Comparison of ENCODE assay signal across 29 mouse cellular contexts in the genomic region with DNA sequence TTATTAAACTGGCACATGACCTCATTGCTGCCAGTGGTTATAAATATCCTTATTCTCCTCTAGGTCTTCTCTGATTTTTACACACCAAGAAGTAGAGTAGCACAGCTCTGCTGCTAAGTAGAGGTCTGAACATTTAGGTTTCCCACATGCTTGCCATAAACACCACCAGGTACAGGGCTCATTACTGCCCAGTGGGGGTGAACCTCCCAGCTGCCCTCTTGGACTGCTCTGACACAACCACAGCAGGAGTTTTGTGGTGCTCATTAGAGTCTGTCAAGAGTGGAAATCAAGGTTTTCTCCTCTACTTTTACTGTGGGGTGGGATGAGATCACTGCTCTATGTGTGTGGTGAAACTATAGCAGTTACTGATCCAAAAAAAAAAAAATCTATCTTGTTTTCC.
A peak's percentile ranks its signal among the peaks of the same experiment; 100 is the strongest.
DNase-seq lines count a peak whose midpoint lies in the region; ATAC-seq and TF ChIP-seq lines count a peak whose summit lies in the region.
"Had no signal": no experiment of that assay in that cellular context is flagged by ENCODE, and none has a peak within 500 bp of the region (broad histone marks: within the 10 kb centered on the region; RNA-seq: fewer than 3 reads in every experiment).

No protein-coding gene starts in this region.

- no peak overlapping the region for H3K27ac ChIP-seq in limb, embryonic 12.5 days
- H3K27ac ChIP-seq in layer of hippocampus, adult 2 months: no peak overlapping the region
- H3K27ac ChIP-seq: embryonic facial prominence, embryonic 10.5 days; embryonic facial prominence, embryonic 13.5 days; forebrain, embryonic 12.5 days; forebrain, embryonic 15.5 days; gastrocnemius, adult 2 months; heart, embryonic 15.5 days; hindbrain, embryonic 14.5 days; hindbrain, postnatal 0 days had no signal

- H3K36me3 ChIP-seq in limb, embryonic 12.5 days: no peaks in the 10 kb centered on the region
- H3K36me3 ChIP-seq: embryonic facial prominence, embryonic 10.5 days; embryonic facial prominence, embryonic 13.5 days; forebrain, embryonic 12.5 days; forebrain, embryonic 15.5 days; heart, embryonic 12.5 days; heart, embryonic 15.5 days had no signal

- DNase-seq in heart, adult 11 months: peak; percentile 55
- no peak for DNase-seq in heart, postnatal 10 days
- peak; percentile 60 for DNase-seq in forelimb bud, embryonic 11.5 days (ENCODE audit: low read depth, low spot score)
- DNase-seq in layer of hippocampus, adult 2 months (ENCODE audit: low spot score in 2 of 2): no peak
- DNase-seq: adrenal gland, postnatal 10 days; adrenal gland, postnatal 36 days; cerebellum, adult 11-12 months; cerebellum, adult 9-10 months; embryo, embryonic 11 days; gastrocnemius, adult 2 months; gastrocnemius, postnatal 14 days; heart, adult 18-20 months; heart, postnatal 14 days; heart, postnatal 4 days had no signal

- TF ChIP-seq CTCF in layer of hippocampus, adult 2 months (conservative IDR thresholded peaks at IDR 0.05): no peak

- no peak overlapping the region for H3K4me3 ChIP-seq in limb, embryonic 12.5 days (replicated peaks)
- H3K4me3 ChIP-seq in layer of hippocampus, adult 2 months: no peak overlapping the region
- H3K4me3 ChIP-seq: embryonic facial prominence, embryonic 10.5 days; embryonic facial prominence, embryonic 13.5 days; erythroblast, embryonic 14.5 days; forebrain, embryonic 12.5 days; forebrain, embryonic 15.5 days; gastrocnemius, adult 2 months; heart, embryonic 12.5 days; heart, embryonic 15.5 days had no signal

- H3K9ac ChIP-seq in limb, embryonic 12.5 days (replicated peaks): no peak overlapping the region
- H3K9ac ChIP-seq: embryonic facial prominence, embryonic 13.5 days; forebrain, embryonic 12.5 days; forebrain, embryonic 15.5 days; heart, embryonic 12.5 days; heart, embryonic 15.5 days; hindbrain, embryonic 14.5 days had no signal

- H3K9me3 ChIP-seq in limb, embryonic 12.5 days: no peaks in the 10 kb centered on the region
- H3K9me3 ChIP-seq: embryonic facial prominence, embryonic 10.5 days; embryonic facial prominence, embryonic 13.5 days; forebrain, embryonic 12.5 days; forebrain, embryonic 15.5 days; heart, embryonic 12.5 days; heart, embryonic 15.5 days had no signal

- H3K27me3 ChIP-seq in limb, embryonic 12.5 days: no peaks in the 10 kb centered on the region
- H3K27me3 ChIP-seq: embryonic facial prominence, embryonic 13.5 days; forebrain, embryonic 12.5 days; forebrain, embryonic 15.5 days; heart, embryonic 12.5 days; heart, embryonic 15.5 days had no signal

- ATAC-seq in limb, embryonic 12.5 days (ENCODE audit: insufficient number of reproducible peaks, insufficient read depth, low FRiP score, low TSS enrichment, low read depth): peak; percentile 80
- no peak for ATAC-seq in frontal cortex, adult (ENCODE audit: low TSS enrichment)
- ATAC-seq: CD4-positive, CD25-positive, alpha-beta regulatory T cell, adult 4 months; forebrain, embryonic 15.5 days; hindbrain, postnatal 0 days; inflammation-experienced regulatory T-cells, adult 6 months; intestine, embryonic 16.5 days; Patski had no signal

- intact Hi-C loops in heart, postnatal 10 days (cut with DNase I): no loop called here

- no peak overlapping the region for H3K4me2 ChIP-seq in limb, embryonic 12.5 days
- H3K4me2 ChIP-seq: embryonic facial prominence, embryonic 13.5 days; forebrain, embryonic 12.5 days; forebrain, embryonic 15.5 days; heart, embryonic 12.5 days; heart, embryonic 15.5 days; hindbrain, embryonic 14.5 days had no signal

- H3K4me1 ChIP-seq in limb, embryonic 12.5 days (replicated peaks): peaks cover 4% of the 10 kb centered on the region; the same call in 1 of the 2 replicates
- H3K4me1 ChIP-seq: embryonic facial prominence, embryonic 10.5 days; embryonic facial prominence, embryonic 13.5 days; forebrain, embryonic 12.5 days; forebrain, embryonic 15.5 days; heart, embryonic 12.5 days; heart, embryonic 15.5 days had no signal

Comparison
In these comparisons a context has a peak if more than half of its experiments do, and no peak if none do; other contexts are left out.
1. DNase-seq: peak in heart, adult 11 months (single experiment) and forelimb bud, embryonic 11.5 days (single experiment); none in heart, postnatal 10 days (0 of 2) and layer of hippocampus, adult 2 months (0 of 2).